Mouse (Mus musculus) kidney, postnatal 4 days (tissue): ENCODE data around the gene Rspo1.
"Not testable (repeated sequence)": the region's sequence is repeated elsewhere in the genome, so short reads cannot be mapped to it uniquely, and the experiment has no call there.

ENCODE experiments used
- DNase-seq, 2 experiments: peaks; one replicate each; pipeline ENCODE4 v3.0.0; 2021; ENCODE audit warnings: mixed read lengths in 2 of 2

Rspo1 gene

DNA sequence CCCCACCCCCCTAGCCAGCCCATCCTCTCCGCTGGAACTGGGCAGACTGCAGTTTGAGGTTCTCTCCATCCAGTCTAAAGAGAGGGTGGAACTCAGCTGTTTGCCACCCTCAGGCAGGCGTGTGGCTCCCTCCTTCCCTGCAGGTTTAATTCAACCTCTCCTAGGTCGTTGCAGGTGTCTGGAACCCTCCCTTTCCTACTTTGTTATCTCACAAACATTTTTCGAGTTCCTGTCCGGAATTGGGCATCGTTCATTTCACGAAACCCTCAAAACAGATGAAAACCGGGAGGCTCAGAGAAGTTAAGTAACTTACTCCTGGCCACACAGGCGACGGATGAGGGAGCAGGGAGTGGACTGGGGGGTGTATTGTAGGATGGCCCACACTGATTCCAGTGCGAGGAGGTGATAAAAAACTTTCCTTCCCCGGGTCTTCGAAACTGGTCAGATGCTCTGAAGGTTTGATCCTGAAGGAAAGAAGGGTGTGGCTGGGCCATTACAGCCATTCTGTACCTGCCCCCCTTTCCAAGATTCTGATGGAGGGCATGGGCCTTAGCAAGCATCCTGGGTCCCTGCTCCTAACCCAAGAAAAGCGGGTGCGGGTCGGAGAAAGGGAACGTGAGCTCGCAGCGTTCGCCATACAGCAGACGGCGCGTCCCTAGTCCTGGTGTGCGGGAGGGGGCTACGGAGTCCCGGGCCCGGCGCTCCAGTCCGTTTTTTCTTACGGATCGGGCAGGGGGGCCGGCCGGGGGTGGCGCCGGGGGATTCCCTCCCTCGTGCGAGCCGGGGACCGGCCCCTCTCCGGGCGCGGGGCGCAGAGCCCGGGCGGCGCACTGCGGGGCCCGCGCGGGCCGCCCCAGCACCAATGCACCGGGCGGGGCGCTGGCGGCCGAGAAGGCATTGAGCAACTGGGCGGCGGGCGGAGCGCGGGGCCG lies at the start of gene Rspo1:
TSS of gene Rspo1 (plus strand) at position 760 of the 932 bp plus-strand sequence.
- DNase-seq: peak; percentile 63 to 70

GRCm38 (mm10) chr4:124936613-124937471 lies 49.4 kb upstream of the Rspo1 start, which contains the start of gene 9930104L06Rik:
Gene 9930104L06Rik, plus strand, starts transcription at chr4:124937048.
- peak; percentile 96 for DNase-seq

- DNase-seq: not testable (repeated sequence)
These were observed 47.0 kb upstream of the Rspo1 start, which contains the start of gene Cdca8 for GRCm38 (mm10) chr4:124939211-124939610. Gene Cdca8, minus strand, starts transcription at chr4:124939311.

- peak; percentile 89 to 91 for DNase-seq
These were observed 43.2 kb upstream of the Rspo1 start for GRCm38 (mm10) chr4:124943022-124943421.

DNA sequence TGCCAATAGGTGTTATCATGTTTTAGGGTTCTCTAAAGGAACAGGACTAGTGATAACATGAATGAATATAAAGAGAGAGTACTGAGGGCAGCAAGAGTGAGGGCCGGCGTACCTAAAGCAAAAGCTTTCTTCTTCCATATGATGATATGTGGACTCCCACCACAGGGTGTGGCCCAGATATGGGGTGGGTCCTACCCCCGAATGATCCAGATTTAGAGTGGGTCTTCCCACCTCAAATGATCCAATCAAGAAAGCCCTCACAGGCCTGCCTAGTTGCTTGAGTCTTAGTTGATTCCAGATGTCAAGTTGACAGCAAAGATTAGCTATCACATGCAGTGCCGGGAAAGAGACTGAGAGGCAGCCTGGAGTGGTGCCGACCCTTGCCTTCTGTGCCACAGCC lies 42.4 kb upstream of the Rspo1 start:
- no peak for DNase-seq

GRCm38 (mm10) chr4:124944961-124945360 lies 41.3 kb upstream of the Rspo1 start:
- DNase-seq: peak in 1 of 2 experiments; percentile 39

DNA sequence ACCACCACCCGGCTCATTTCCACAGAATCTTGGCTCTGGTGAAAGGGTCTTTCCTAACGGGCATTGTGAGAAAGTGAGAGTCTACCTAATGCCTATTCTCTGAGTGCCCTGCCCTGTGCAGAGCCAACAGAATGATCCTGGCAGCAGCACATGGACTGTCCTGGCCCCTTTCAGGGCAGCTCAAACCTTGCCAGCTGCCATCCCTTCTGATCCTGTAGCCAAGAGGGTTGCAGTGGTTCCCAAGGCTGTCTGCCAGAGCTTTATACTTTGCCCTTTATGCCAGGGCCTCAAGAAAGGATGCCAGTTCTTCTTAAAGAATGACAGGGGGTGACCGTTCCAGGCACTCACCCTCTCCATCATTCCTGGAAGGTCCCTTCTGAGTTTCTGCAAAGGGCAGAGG lies 36.7 kb upstream of the Rspo1 start:
- DNase-seq: no peak

GRCm38 (mm10) chr4:124950181-124951035 lies 35.8 kb upstream of the Rspo1 start:
- peak; percentile 71 to 77 for DNase-seq

DNA sequence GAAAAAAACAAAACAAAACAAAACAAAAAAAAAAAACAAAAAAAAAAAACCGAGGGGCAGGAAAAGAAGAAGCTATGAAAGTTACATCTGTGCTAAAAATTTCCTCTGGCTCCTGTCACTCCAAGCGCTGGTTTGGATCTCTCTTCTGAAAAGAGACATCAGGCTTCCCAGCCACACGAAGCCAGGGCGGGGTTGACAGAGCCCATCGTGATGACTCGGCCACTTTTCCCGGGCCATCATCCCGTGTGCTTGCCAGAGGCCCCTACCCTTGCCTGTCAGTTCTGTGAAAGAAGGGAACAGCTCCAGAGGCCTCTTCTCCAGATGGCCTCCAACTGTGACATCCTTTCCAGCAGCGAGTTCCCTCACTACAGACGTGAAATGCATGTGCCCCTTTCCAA lies 35.2 kb upstream of the Rspo1 start:
- peak; percentile 40 to 64 for DNase-seq

DNA sequence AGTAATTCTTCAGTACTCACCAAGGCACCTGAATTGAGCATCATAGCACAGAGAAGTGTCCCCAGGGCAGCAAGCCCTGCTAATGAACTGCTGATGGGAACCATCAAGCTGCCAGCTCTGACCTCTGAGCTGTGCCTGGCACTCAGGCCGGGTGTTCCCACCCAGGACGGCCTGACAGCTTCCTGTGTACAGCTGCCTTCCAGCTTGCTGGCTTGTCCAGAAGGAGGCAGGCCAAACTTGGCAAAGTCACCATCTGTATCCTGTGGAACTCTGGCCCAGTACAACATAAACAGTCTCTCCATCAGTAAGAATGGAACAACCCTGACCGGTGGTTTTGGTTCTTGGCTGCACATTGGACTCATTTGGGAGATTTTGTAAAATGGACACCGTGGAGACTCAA lies 32.7 kb upstream of the Rspo1 start:
- no peak for DNase-seq

GRCm38 (mm10) chr4:124957284-124957683 lies 28.9 kb upstream of the Rspo1 start:
- DNase-seq: no peak

DNA sequence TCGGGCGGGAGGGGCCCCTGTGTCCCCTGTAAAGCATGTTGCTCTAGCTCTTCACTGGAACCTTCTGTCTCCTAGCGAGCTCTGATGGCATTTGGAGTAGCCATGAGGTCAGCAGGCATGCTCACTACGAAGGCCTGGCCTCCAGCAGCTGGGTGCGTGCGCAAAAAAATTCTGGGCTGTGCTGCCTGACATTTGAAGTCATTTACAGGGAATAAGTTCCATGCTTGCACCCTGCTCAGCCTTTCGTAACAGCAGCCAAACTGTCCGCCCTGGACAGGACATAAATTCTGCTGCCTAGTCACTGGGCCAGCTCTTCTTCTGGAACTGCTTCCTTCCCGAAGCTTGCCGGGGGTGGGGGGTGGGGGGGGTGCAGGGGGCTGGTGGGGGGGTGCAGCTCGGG lies 27.2 kb upstream of the Rspo1 start:
- peak; percentile 75 to 82 for DNase-seq

DNA sequence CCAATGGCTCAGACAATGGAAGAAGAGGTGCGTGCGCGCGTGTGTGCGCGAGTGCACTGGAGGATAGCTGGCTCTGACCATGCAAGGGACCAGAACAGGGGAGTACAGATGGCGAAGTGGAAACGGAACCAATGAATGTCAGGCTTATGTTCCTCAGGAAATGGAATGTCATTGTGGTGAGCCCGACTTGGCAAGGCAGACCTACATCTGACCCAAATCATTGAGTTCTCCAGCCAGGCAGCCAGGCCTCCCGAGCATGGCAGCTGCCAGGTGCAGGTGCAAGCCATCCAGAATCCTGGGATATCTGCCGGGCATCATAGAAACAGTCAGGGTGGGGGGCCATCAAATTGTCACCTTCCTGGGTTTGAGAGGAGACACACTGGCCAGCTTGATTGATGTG lies 25.3 kb upstream of the Rspo1 start:
- DNase-seq: no peak

DNA sequence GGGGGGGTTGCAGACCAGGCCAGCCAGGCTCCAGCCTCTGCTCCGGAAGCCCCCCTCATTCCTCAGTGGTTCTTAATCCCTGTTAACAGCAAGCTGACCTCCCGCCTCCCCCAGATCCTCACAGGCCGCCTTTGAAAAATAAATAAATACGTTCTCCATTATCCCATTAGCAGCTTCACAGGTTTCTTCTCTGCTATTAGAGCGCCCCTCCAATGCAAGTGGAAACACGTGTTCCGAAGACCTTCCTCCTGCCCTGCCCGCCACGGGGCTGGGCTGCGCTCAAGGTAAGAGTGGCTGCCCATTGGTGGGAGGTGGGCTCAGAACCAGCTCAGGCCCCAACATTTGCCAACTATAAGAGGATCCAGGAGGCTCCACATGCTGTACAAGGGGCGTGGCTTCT lies 23.7 kb upstream of the Rspo1 start:
- no peak for DNase-seq

- DNase-seq: no peak
These were observed 21.2 kb upstream of the Rspo1 start for GRCm38 (mm10) chr4:124964912-124965599.

DNA sequence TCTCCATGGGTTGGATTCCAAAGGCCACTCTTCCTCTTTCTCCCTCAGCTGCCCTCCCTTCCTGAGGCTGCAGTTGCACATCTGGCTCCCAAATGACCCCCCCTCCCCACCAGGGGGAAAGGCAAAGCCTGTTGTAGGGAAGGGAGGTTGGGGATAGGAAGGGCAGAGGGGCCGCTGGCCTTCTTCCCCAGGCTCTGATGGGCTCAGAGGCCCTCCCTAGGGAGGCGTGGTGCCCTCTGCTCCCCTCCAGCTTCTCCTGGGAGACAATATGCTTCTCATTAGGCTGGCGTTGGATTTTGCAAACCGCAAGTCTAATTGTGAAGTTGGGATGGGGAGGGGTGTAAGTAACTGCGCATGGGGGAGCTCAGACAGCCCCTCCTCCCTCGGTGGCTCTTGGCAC lies 17.5 kb upstream of the Rspo1 start:
- no peak for DNase-seq

- no peak for DNase-seq
These were observed 16.9 kb upstream of the Rspo1 start for GRCm38 (mm10) chr4:124969219-124969848.

DNA sequence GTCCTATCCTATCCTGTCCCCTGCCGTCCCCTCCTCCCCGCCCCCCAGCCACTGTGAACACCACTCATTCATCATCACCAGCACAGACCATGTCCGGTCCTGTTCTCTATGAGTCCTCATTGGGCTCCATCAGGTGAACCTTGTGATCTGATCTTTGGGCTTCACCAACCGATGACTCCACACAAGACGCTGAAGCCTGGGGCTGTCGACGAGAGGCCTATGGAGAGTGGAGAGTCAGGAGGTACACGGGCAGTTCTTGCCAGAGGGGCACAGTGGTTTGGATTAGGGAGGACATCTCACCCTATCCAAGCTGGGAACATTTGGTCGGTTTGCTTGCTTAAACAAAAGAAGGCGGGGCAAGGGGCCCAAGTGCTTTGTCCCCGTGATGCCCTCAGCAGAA lies 16.0 kb upstream of the Rspo1 start:
- no peak for DNase-seq

DNA sequence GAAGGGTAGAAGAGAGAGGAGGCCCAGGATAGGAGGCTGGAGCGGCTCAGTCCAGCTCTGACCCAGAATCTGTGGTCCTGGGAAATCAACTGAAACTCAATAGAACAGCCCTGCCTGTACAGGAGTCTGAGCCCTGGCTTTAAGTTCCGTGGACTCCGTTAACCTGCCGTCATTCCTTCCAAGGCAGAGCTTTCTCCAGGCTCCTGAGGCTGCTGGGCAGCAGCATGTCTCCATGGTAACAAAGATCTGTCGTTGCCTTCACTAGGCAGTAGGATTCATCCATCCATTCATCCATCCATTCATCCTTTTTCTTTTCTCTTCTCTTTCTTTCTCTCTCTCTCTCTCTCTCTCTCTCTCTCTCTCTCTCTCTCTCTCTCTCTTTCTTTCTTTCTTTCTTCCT lies 15.6 kb upstream of the Rspo1 start:
- no peak for DNase-seq

DNA sequence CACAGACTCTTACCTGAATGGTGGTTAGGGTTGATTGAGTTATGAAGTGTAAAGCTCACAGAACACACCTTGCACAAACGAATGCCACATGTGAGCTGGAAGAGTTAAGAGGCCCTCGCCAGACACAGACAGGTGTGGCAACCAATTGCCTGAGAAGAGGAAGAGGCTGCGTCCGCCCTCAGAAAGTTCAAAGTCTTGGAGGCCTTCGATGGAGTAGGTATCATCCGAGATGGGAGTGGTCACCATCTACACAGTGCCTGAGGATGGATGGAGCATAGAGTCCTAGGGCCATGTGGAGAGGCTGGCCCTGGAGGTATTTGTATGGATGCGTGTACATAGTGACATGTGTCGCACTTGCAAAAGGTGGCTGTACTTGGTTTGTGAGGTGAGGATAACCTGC lies 15.1 kb upstream of the Rspo1 start:
- DNase-seq: no peak

- no peak for DNase-seq
These were observed 13.9 kb upstream of the Rspo1 start for GRCm38 (mm10) chr4:124972316-124972715.
